Mouse (Mus musculus) urinary bladder, postnatal 4 days (tissue): ENCODE results near the gene Crk.

Experiments
- DNase-seq, 2 experiments: peaks; one replicate each; pipeline ENCODE4 v3.0.0; 2021 to 2022; ENCODE audit warnings: low spot score in 2 of 2

Gene Crk

DNA sequence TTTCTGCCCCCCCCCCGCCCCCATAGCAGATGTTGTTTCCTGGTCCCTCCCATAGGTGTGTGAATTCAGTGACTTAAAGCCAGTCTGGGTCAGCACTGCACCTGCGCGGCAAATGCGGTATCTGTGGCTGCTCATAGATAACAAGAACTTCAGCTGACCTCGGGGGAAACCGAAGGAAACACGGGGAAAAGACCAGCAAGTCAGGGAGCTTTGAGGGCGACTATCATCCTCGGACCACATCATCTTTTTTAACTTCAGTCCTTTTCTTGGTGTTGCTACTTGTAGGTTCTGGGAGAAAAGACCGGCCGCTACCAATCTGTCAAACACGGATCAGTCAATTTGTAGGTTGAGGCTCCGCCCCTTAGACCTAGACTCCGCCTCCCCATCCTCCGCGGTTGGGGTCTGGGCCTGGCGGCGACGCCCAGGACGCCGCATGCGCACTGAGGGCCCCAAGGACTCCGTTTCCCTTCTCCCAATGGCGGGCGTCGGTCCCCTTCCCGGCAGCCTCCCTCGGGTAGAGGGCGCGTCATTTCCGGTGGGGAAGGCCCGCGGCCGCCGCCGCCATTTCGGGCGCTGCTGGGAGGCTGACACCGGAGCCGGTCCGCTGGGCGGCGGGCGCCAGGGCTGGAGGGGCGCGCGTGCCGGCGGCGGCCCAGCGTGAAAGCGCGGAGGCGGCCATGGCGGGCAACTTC lies at the start of gene Crk:
Gene Crk (plus strand): TSS at position 513 of the 692 bp plus-strand sequence.
- DNase-seq = peak; percentile 96 to 98

GRCm38 (mm10) chr11:75630098-75630497 lies 49.0 kb upstream of the Crk start:
- DNase-seq = no peak

DNA sequence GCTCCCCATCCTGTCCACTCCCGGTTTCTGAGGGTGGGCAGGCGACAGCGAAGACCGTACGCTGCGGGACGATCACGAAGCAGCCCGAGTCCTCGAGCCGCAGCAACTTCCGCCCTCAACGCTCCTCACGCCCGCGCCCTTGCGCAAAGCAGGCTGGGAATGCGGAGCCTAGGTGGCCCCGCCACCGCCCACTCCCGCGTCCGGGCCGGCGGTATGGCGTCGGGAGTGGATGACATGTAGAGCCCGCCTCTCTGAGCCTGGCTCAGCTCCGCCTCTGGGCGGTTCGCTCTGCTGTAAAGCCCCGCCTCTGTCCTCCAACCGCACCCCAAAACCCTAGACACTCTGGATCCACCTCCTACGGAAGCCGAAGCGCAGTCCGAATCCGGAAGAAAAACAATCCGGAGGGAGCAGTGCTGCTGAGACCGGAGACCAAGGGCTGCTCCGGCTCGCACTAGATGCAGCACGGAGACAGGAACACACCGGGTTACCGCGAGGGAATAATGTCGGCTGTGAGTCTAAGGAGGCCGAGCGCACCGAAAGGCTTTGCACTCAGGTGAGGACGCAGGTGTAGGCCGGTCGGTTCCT lies 48.3 kb upstream of the Crk start, which contains the start of gene Inpp5k:
Gene Inpp5k (plus strand): TSS at position 344 of the 585 bp plus-strand sequence.
- DNase-seq = peak; percentile 93 to 95

GRCm38 (mm10) chr11:75631561-75632225 lies 47.4 kb upstream of the Crk start:
- no peak for DNase-seq

DNA sequence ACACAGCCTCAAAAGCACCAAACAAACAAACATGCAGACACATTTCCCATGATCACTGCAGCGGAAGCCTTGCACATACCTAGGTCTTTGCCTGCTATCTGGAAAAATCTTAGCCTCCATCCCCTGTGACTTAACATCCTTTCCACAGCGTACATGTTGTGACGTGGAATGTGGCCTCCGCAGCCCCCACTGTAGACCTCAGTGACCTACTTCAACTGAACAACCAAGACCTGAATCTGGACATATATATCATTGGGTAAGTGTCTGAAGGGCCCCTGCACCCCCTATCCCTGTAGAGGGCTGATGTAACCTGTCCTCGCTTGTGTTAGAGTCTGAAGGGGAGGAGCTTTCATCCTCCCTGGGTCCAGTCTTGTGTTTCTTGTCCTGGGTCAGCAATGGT lies 46.1 kb upstream of the Crk start:
- no peak for DNase-seq

DNA sequence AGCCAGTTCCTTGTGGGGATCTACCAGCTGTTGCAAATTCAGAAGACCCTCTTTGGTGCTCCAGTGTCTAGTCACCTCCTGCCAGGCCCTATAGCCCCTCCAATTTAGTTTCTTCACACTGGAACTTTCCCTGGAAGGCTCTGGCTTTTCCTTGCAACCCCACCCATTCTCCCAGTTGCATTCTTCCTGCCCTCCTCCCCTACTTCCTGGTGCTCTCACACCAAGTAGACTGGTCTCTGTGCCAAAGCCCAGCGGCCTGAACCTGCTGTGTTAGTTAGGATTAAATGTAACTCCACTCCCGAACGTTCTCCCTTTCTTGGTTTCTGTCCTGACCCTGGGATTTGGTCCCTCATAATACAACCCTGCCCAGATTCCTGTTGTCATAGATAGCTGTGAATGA lies 44.3 kb upstream of the Crk start:
- no peak for DNase-seq

GRCm38 (mm10) chr11:75635315-75635714 lies 43.7 kb upstream of the Crk start:
- DNase-seq = no peak

DNA sequence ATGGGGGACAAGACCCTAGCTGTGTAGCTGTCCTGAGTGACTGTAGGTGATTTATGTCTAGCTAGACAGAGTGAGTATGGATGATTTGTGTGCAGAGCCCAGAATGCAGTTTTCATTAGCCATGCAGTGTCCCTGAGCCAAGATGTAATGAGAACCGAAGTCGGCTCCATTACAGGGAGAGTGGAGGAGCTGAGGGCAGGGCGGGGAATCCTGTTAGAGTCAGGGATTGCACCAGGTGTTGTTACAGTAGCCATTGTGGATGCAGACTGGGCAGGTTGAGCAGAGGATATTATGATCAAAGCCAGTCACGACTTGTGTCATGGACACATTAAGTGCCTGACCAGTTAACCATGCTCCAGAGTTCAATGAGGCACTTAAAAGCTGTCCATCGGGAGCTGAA lies 35.7 kb upstream of the Crk start:
- no peak for DNase-seq

- no peak for DNase-seq
These were observed 34.4 kb upstream of the Crk start for GRCm38 (mm10) chr11:75644684-75645083.

DNA sequence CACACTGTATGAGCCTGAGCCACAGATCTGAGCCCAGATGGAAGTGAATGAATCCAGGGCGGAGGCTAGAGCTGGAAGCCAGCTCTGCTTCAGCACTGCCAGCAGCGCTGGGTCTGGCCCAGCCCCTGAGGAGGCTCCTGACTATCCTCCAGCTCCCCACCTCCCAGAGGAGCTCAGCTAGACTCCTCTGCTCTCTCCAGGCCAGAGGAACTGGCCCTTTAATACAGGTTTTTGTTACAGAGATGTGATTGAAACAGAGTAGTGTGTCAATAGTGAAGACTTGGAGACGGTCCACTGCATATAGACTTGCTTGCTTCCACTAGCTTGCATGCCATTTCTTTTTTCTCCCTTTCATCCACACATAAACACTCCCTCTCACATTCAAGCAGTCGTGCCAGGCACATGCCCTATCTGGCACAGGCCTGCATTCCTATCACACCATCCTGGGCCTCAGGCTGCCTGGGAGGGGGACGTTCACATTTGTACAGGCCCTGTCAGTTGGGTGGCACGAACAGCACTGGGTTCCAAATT lies 31.3 kb upstream of the Crk start:
- DNase-seq = peak in 1 of 2 experiments; percentile 53

GRCm38 (mm10) chr11:75649155-75649561 lies 29.9 kb upstream of the Crk start:
- DNase-seq = no peak

- no peak for DNase-seq
These were observed 28.7 kb upstream of the Crk start, which contains the start of gene Myo1c for GRCm38 (mm10) chr11:75650311-75650710. Gene Myo1c, plus strand, starts transcription at chr11:75650504.

DNA sequence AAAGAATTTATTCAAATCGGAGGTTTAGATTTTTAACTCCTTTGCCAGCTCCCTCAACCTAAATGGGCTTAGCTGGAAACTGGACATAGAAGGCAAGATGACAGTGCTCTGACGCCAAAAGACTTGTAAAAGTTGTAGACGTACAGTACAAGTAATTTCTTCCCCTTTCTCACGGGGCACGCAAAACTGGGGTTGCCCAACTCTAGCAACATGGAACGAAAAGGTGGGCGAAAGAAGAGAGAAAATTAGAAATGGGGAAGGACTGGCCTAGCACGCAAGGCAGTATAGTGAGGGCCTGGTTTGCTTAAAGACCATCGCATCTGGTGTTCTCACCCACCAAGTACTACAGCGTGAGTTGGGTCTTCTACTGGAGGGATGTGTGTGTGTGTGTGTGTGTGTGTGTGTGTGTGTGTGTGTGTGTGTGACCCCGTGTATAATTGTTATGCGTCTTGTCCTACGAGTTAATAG lies 28.1 kb upstream of the Crk start:
- DNase-seq = no peak

DNA sequence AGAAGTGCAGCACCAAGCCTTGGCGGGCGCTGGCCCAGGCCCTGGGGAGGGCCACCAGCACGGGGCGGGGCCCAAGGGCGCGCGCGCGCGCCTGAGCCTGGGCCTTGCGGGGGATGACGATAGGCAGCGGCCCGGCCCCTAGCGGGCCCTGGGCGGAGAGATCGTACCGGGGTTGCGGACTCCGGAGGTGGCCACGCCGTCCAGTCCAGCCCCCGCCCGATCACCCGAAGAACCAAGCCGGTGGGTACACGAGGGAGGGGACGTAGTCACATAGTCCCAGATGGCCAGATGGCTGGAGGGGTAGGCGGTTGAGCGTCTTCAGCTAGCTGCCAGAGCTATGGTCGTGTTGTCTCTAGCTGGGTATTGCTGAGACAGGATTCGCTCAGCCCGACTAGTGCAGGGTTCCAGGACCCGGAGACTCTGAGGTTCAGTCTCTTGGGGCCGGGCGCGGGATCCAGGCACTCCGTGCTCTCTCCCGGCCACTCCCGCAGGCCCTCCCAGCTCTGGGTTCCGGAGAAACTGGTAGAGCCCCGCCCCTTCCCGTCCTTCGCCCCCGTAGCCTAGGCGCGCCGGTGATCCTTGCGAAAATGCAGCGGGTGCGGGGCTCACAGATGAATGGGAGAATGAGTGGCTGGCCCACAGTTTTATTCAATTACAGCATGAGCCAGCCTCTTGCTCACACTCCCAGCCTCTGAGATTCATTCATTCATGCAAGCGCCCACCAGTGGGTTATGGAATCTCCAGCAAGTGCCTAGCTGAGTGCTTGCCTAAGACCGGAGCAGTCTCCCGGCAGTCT lies 27.4 kb upstream of the Crk start:
- DNase-seq = peak; percentile 78 to 82

DNA sequence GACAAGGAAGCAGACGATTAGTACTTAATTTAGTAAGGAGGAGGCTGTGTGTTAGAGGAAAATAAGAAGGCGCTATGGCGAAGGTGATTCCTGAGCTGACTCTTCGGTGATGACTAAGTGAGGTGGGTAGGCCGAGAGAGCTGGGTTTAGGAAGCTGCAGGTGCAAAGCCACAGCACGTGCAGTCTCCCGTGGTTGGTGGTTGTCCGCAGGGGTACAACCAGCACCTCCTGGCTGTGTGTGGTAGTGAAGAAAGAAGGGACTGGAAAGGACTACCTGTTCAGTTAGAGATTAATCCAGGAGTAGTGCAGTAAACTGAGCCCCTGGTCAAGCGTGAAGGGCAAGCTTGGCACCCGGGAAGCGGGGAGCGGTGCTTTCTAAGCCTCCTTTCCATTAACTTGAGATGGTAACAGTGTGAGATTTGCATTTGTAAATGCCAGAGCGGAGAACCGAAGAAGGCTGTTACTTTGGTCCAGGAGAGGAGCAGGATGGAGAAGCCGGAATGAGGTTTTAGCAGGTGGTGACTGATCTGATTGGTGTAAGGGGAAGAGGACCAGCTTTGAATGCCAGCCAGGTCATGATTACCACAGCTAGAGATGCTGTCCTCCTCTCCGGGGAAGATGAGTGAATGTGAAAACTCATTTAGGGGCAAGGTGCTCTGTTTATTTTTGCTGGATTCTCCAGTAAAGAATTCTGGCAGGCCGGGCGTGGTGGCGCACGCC lies 26.7 kb upstream of the Crk start:
- DNase-seq = no peak

DNA sequence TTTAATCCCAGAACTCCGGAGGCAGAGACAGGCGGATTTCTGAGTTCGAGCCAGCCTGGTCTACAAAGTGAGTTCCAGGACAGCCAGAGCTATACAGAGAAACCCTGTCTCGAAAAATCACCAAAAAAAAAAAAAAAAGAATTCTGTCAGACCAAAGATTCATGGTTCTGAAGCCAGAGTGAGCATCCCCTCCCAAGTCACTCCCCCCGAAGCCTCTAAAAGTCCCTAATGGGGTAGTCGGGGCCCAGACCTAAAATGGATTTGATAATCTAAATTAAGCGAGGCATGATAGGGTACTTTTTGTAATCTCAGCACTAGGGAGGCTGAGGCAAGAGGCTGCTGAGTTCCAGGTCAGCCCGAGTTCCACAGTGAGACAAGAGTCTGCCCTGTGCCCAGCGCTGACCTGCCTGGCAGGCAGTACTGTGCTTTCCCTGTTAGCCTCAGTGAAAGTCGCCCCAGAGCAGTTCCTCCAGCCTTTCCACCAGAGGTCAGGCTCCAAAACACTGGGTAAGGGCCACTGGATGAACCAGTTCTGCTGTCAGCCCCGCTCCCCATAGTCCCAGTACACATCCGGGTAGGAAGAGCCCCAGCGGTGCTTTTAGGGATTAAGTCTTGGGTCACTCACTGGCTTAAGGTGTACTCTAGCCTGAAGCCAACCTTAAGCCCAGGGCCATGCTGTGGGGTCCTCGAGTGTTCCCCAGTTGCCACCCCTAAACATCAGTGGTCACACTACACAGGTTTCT lies 25.9 kb upstream of the Crk start:
- DNase-seq = no peak

- peak; percentile 82 to 87 for DNase-seq
These were observed 25.1 kb upstream of the Crk start for GRCm38 (mm10) chr11:75653781-75654470.

GRCm38 (mm10) chr11:75654471-75655390 lies 24.3 kb upstream of the Crk start:
- no peak for DNase-seq
